Mouse (Mus musculus) lung, adult 2 months (tissue): ENCODE data around the gene Gm6592.

Experiments
- CTCF ChIP-seq: fragments of 200-500 bp; IDR thresholded peaks from 2 replicates; pipeline ENCODE4 v1.5.1; 2011; ENCODE audit warnings: mild to moderate bottlenecking, low read length, control low read depth; ENCODE audit not compliant: insufficient read depth
- POLR2A ChIP-seq: fragments of 200-500 bp; IDR thresholded peaks from 2 replicates; pipeline ENCODE4 v1.6.1; 2011; ENCODE audit warnings: low read depth, mild to moderate bottlenecking, control low read depth, low read length, borderline replicate concordance; ENCODE audit errors: extremely low read depth

GRCm38 (mm10) chrX:8852486-8852885, 8.7 kb downstream of the Gm6592 start:
- TF ChIP-seq CTCF, result no peak
- TF ChIP-seq POLR2A, result no peak
